Mouse (Mus musculus): ENCODE results near the gene 1700047I17Rik2.
"Not testable (repeated sequence)": the region's sequence is repeated elsewhere in the genome, so short reads cannot be mapped to it uniquely, and the experiment has no call there.

Gene 1700047I17Rik2

DNA sequence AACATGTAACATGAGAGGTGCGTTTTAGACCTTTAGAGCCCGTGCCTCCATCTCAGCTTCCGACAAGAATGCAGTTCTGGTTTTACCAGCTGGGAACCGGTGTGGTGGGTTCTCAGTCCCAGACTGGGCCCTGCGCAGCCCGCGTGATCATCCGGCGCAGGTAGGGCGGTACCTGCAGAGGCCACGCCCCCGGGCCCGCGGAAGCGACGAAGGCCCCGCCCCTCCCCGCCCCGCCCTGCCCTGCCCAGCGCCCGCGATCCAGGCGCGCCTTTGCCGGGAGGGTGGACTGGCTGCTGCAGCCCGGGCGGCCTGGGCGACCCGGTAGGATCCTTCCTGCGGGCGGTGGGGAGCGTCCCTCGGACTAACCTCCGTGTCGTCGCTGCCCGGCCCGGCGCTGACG lies at the start of gene 1700047I17Rik2:
TSS of gene 1700047I17Rik2 (plus strand) at position 287 of the 400 bp plus-strand sequence.
- not testable (repeated sequence) for DNase-seq (ENCODE audit: inconsistent ontology term)

DNA sequence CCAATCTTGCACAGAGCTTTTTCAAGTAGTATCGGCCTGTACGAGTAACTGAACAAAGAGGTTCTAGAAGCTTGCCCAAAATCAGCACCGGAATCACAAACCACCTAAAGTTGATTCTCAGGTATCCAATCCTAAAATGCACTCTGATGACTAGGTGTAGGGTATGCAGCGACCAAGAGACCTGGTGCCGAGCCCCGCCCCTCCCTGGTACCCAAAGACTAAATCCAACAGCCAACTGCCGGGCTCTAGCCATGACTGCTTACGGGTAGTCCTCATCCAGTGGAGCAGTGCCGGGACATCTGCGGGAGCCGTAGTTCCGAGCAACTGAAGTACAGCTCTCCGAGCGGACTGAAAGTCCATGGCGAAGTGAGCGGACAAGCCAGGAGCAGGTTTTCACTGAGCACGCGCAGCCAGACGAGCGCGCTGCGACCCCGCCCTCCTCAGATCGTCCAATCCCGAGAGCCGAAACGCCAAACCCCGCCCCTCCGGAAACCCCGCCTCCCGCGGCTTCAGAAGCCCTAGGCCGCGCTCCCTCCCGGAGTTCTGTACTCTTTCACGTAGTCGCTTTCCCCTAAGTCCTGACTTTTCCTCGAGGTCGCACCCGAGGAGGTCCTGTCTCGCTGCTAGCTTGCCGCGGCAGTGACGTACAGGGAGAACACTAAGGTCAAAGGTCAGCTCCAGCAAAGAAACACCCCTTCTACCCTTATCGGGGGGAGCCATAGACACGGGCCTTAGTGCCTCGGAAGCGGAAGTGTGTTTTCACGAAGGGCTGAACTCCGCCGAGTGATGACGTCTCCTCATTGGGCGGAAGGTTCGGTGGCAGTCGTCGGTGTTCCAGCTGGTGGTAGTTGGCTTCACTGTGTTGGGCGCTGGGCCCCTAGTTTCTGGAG lies 44.6 kb upstream of the 1700047I17Rik2 start, which contains the start of gene Srp54b:
TSS of gene Srp54b (plus strand) at position 546 of the 890 bp plus-strand sequence.
- not testable (repeated sequence) for DNase-seq (ENCODE audit: inconsistent ontology term)

- not testable (repeated sequence) for DNase-seq (ENCODE audit: inconsistent ontology term)
Observed at GRCm38 (mm10) chr12:55155449-55155783, 44.0 kb upstream of the 1700047I17Rik2 start.

- DNase-seq (ENCODE audit: inconsistent ontology term) = not testable (repeated sequence)
Observed at GRCm38 (mm10) chr12:55167034-55167557, 32.3 kb upstream of the 1700047I17Rik2 start.

GRCm38 (mm10) chr12:55187686-55188085 lies 11.7 kb upstream of the 1700047I17Rik2 start:
- not testable (repeated sequence) for DNase-seq (ENCODE audit: inconsistent ontology term)

GRCm38 (mm10) chr12:55189127-55189526 lies 10.3 kb upstream of the 1700047I17Rik2 start:
- not testable (repeated sequence) for DNase-seq (ENCODE audit: inconsistent ontology term)

- DNase-seq (ENCODE audit: inconsistent ontology term) = not testable (repeated sequence)
Observed at GRCm38 (mm10) chr12:55199799-55200198, 407 bp downstream of the 1700047I17Rik2 start.

- DNase-seq (ENCODE audit: inconsistent ontology term) = not testable (repeated sequence)
Observed at GRCm38 (mm10) chr12:55212944-55213343, 13.6 kb downstream of the 1700047I17Rik2 start.

DNA sequence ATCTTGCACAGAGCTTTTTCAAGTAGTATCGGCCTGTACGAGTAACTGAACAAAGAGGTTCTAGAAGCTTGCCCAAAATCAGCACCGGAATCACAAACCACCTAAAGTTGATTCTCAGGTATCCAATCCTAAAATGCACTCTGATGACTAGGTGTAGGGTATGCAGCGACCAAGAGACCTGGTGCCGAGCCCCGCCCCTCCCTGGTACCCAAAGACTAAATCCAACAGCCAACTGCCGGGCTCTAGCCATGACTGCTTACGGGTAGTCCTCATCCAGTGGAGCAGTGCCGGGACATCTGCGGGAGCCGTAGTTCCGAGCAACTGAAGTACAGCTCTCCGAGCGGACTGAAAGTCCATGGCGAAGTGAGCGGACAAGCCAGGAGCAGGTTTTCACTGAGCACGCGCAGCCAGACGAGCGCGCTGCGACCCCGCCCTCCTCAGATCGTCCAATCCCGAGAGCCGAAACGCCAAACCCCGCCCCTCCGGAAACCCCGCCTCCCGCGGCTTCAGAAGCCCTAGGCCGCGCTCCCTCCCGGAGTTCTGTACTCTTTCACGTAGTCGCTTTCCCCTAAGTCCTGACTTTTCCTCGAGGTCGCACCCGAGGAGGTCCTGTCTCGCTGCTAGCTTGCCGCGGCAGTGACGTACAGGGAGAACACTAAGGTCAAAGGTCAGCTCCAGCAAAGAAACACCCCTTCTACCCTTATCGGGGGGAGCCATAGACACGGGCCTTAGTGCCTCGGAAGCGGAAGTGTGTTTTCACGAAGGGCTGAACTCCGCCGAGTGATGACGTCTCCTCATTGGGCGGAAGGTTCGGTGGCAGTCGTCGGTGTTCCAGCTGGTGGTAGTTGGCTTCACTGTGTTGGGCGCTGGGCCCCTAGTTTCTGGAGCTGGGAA lies 30.5 kb downstream of the 1700047I17Rik2 start, which contains the start of gene Srp54c:
TSS of gene Srp54c (plus strand) at position 543 of the 894 bp plus-strand sequence.
- not testable (repeated sequence) for DNase-seq (ENCODE audit: inconsistent ontology term)

DNA sequence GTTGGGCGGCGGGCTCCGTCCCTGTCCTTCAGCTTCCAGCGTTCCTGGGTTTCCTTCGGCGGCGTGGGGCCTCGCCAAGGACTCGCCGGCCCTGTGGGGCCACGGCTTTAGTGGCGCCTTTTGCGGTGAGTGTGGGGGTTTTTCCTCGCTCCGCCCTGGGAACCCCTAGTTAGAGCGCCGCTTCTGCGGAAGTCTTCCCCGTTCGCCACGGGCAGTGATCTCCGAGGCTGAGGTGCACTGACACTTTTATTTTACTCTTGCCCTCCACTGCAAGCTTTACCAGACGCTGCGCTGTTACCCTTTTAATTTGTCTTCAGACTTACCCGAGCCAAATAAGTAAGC lies 31.1 kb downstream of the 1700047I17Rik2 start:
- DNase-seq (ENCODE audit: inconsistent ontology term) = not testable (repeated sequence)

DNA sequence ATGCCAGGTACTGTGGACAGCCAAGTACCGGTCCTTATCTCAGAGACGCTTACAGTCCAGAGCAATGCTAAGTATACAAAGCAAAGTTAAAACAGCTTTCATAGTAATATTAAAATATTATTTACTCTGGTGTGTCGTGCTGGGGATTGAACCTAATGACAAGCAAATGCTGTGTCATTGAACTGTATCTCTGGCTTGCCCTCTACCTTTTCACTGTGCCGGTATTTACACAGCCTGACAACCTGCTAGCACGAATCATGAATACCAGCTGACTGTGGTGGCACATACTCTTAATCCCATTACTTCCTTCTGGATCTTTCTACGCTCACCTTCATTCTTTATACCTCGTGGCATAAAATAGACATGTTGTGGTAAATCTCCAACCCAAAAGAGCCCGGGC lies 42.9 kb downstream of the 1700047I17Rik2 start:
- not testable (repeated sequence) for DNase-seq (ENCODE audit: inconsistent ontology term)

GRCm38 (mm10) chr12:55261950-55262349 lies 62.6 kb downstream of the 1700047I17Rik2 start:
- not testable (repeated sequence) for DNase-seq (ENCODE audit: inconsistent ontology term)

DNA sequence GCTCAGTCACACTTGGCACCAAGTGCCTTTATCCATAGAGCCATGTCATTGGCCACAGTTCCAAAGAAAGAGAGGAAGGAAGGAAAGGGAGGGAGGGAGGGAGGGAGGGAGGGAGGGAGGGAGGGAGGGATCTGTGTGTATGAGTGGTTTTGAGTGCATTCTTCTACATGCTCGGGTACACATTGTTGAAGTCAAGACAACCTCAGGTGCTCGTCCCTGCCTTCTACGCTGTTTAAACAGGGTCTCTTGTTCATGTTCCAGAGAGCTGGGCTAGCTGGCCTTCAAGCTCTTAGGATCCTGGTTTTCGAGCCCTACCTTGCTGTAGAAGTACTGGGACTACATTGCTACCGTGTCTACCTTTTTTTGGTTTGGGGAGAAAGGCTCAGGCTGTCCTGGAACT lies 64.0 kb downstream of the 1700047I17Rik2 start:
- DNase-seq (ENCODE audit: inconsistent ontology term) = not testable (repeated sequence)

Data from Muller cell, postnatal 12 days (primary cell).